Mouse (Mus musculus) liver, adult 2 months (tissue): ENCODE measurements at regions not wholly inside any gene's neighbourhood (a gene's known extent, or its start where the extent isn't known, plus 50 kb on each side); places are given as distances from the start of the nearest gene placed in this dataset.
A peak's percentile ranks its signal among the peaks of the same experiment; 100 is the strongest.

ENCODE experiments used
- DNase-seq: peaks from one replicate; pipeline ENCODE4 v3.0.0-alpha.2; 2011; ENCODE audit warnings: low read depth, low spot score; ENCODE audit errors: extremely low read depth
- H3K27ac ChIP-seq: fragments of 200-500 bp; replicated peaks from 2 replicates; pipeline ENCODE4 v1.5.1; 2012; ENCODE audit warnings: low read depth, mild to moderate bottlenecking, control low read depth, inconsistent platforms, low read length; ENCODE audit not compliant: insufficient read depth
- H3K27me3 ChIP-seq: fragments of 200-500 bp; 2 replicates; pipeline ENCODE4 v1.6.1; 2012; ENCODE audit warnings: mild to moderate bottlenecking, moderate library complexity, low read length, inconsistent platforms; ENCODE audit not compliant: control insufficient read depth, insufficient read depth
- H3K36me3 ChIP-seq: fragments of 200-500 bp; 2 replicates; pipeline ENCODE4 v1.6.1; 2012; ENCODE audit warnings: low read length, inconsistent platforms; ENCODE audit not compliant: control insufficient read depth, insufficient read depth
- H3K4me1 ChIP-seq: fragments of 200-500 bp; 2 replicates; pipeline ENCODE4 v1.6.1; 2011; ENCODE audit warnings: low read length; ENCODE audit not compliant: control insufficient read depth, insufficient read depth
- H3K4me3 ChIP-seq: fragments of 200-500 bp; 2 replicates; pipeline ENCODE4 v1.5.1; 2011; ENCODE audit warnings: low read depth, mild to moderate bottlenecking, control low read depth, low read length, moderate library complexity; ENCODE audit not compliant: insufficient read depth
- H3K79me2 ChIP-seq: fragments of 200-500 bp; 2 replicates; pipeline ENCODE4 v1.6.1; 2012; ENCODE audit warnings: inconsistent platforms, mild to moderate bottlenecking, low read length, moderate library complexity; ENCODE audit not compliant: control insufficient read depth, insufficient read depth
- H3K9ac ChIP-seq: fragments of 200-500 bp; 2 replicates; pipeline ENCODE4 v1.6.1; 2012; ENCODE audit warnings: low read depth, mild to moderate bottlenecking, control low read depth, inconsistent platforms, low read length
- CTCF ChIP-seq: fragments of 200-500 bp; IDR thresholded peaks from 2 replicates; pipeline ENCODE4 v1.5.1; 2011; ENCODE audit warnings: low read depth, low read length, control low read depth
- POLR2A ChIP-seq: fragments of 200-500 bp; IDR thresholded peaks from 2 replicates; pipeline ENCODE4 v1.6.1; 2011; ENCODE audit warnings: low read length, control low read depth; ENCODE audit not compliant: insufficient read depth; ENCODE audit errors: extremely low read depth
- WGBS: fragments of 180-500 bp; shearing (Covaris S2); methylation state at CpG from one replicate; pipeline ENCODE4 v1.1.7; 2018; 5-methylcytosine and 5-hydroxymethylcytosine counted together

DNA sequence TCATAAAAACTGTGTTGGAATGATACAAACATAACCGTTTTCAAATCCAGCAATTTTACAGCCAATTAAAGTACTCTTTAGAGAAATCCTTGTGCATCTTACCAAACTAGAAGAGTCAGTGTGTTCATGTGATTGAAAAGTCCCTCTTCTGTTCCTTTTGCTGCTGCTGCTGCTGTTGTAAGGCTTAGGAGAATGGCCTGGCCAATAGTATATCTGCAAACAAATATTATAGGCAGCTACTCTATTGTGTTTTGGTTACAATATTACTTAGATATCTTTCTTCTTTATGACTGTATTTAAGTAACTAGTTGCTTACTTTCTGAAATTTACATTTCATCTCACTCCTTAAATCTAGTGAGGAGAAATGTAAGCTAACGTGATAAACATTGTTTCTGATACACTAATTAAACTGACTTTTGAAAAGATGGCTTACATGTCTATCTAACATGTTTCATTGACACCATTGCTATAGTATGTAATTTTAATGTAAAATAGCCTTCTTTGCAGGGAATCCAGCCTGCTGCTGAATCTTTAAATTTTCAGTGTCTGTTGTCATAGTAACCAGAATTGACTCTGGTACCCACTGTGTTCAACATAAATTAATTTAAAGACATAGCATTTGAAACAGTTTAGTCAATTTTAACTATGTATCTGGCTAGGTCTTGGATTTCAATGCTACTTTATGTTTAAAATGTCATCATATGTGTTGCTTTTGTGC lies 139.7 kb upstream of the Slco6d1 start:
- no peaks in the 10 kb centered on the region for H3K27me3 ChIP-seq
- no peak overlapping the region for H3K27ac ChIP-seq
- no peaks in the 10 kb centered on the region for H3K4me1 ChIP-seq
- H3K4me3 ChIP-seq, result no peak overlapping the region
- no peak overlapping the region for H3K9ac ChIP-seq
- 80% methylated on average over 2 of the region's 2 CpGs for WGBS
- TF ChIP-seq POLR2A (no peak), CTCF (no peak)
- DNase-seq, result peak; percentile 5
- no peaks in the 10 kb centered on the region for H3K79me2 ChIP-seq
- H3K36me3 ChIP-seq, result no peaks in the 10 kb centered on the region

- H3K27me3 ChIP-seq, result no peaks in the 10 kb centered on the region
- H3K27ac ChIP-seq, result no peak overlapping the region
- no peaks in the 10 kb centered on the region for H3K36me3 ChIP-seq
- H3K9ac ChIP-seq, result no peak overlapping the region
- 64% methylated on average over 2 of the region's 2 CpGs for WGBS
- DNase-seq, result no peak
- no peaks in the 10 kb centered on the region for H3K79me2 ChIP-seq
- no peaks in the 10 kb centered on the region for H3K4me1 ChIP-seq
- H3K4me3 ChIP-seq, result no peak overlapping the region
- TF ChIP-seq POLR2A (no peak), CTCF (no peak)
Measured at GRCm38 (mm10) chr1:98281771-98282149, 139.2 kb upstream of the Slco6d1 start.

- Histone ChIP-seq H3K27ac (no peak overlapping the region), H3K36me3 (no peaks in the 10 kb centered on the region), H3K9ac (no peak overlapping the region), H3K27me3 (no peaks in the 10 kb centered on the region), H3K4me3 (no peak overlapping the region), H3K79me2 (no peaks in the 10 kb centered on the region), H3K4me1 (no peaks in the 10 kb centered on the region)
- DNase-seq, result no peak
- WGBS, result 80% methylated on average over 2 of the region's 2 CpGs
- no peak for TF ChIP-seq POLR2A
- no peak for TF ChIP-seq CTCF
Measured at GRCm38 (mm10) chr1:98303166-98303565, 117.8 kb upstream of the Slco6d1 start.

- 83% methylated on average over 1 of the region's 1 CpGs for WGBS
- no peak overlapping the region for H3K9ac ChIP-seq
- H3K4me3 ChIP-seq, result no peak overlapping the region
- no peak for DNase-seq
- no peaks in the 10 kb centered on the region for H3K27me3 ChIP-seq
- no peaks in the 10 kb centered on the region for H3K4me1 ChIP-seq
- TF ChIP-seq CTCF (no peak), POLR2A (no peak)
- no peaks in the 10 kb centered on the region for H3K79me2 ChIP-seq
- H3K27ac ChIP-seq, result no peak overlapping the region
- no peaks in the 10 kb centered on the region for H3K36me3 ChIP-seq
Measured at GRCm38 (mm10) chr1:98306363-98306762, 114.6 kb upstream of the Slco6d1 start.

DNA sequence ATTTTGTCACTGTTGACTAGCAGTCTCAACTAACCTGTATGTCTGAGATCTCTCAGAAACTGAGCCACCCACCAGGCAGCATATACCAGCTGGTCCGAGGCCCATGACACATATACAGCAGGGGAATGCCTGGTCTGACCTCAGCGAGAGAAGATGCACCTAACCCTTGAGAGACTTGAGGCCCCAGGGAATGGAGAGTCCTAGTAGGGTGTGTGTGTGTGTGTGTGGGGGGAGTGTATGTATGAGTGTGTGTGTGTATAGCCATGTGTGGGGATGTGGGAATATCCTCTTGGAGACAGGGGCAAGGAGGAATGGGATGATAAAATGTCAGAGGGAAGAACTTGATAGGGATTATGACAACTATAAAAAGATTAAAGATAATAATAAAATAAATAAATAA lies 113.4 kb upstream of the Slco6d1 start:
- H3K27me3 ChIP-seq, result no peaks in the 10 kb centered on the region
- H3K4me1 ChIP-seq, result no peaks in the 10 kb centered on the region
- H3K9ac ChIP-seq, result no peak overlapping the region
- H3K4me3 ChIP-seq, result no peak overlapping the region
- WGBS, result 95% methylated on average over 2 of the region's 2 CpGs
- DNase-seq, result no peak
- TF ChIP-seq CTCF (no peak), POLR2A (no peak)
- H3K79me2 ChIP-seq, result no peaks in the 10 kb centered on the region
- no peaks in the 10 kb centered on the region for H3K36me3 ChIP-seq
- no peak overlapping the region for H3K27ac ChIP-seq

- DNase-seq, result no peak
- Histone ChIP-seq H3K4me1 (no peaks in the 10 kb centered on the region), H3K27me3 (no peaks in the 10 kb centered on the region), H3K79me2 (no peaks in the 10 kb centered on the region), H3K27ac (no peak overlapping the region), H3K9ac (no peak overlapping the region), H3K4me3 (no peak overlapping the region), H3K36me3 (no peaks in the 10 kb centered on the region)
- TF ChIP-seq POLR2A, result no peak
- WGBS, result 18% methylated on average over 1 of the region's 1 CpGs
Measured at GRCm38 (mm10) chr1:98309894-98310293, 111.0 kb upstream of the Slco6d1 start.
